Mouse (Mus musculus) bone marrow macrophage, adult 2 months (primary cell): ENCODE data around the gene Cntrl.

Experiments
- CTCF ChIP-seq: IDR thresholded peaks from 2 replicates; pipeline ENCODE4 v1.5.1; 2012; ENCODE audit warnings: low read depth, mild to moderate bottlenecking, low read length, moderate library complexity
- POLR2A ChIP-seq: IDR thresholded peaks from 2 replicates; pipeline ENCODE4 v1.6.1; 2012; ENCODE audit warnings: mild to moderate bottlenecking, low read depth, low read length, borderline replicate concordance

GRCm38 (mm10) chr2:35153179-35153578 lies 43.9 kb downstream of the Cntrl start:
- TF ChIP-seq CTCF (no peak), POLR2A (no peak)
